Mouse (Mus musculus): ENCODE measurements around the gene Tmigd3. TPM values are rescaled to one million over a fixed set of nuclear protein-coding genes. Genes with fewer than 3 reads are reported as not detected.
"Not testable (repeated sequence)": the region's sequence is repeated elsewhere in the genome, so short reads cannot be mapped to it uniquely, and the experiment has no call there.

The Tmigd3 gene
- polyA plus RNA-seq, 1 experiment from 2014 or later = not detected

- Histone ChIP-seq H3K4me2 (ENCODE audit: low read depth, low read length) (no peak overlapping the region), H3K36me3 (ENCODE audit: control insufficient read depth, insufficient read depth, low read length) (no peaks in the 10 kb centered on the region), H3K4me3 (ENCODE audit: low read depth, low read length) (no peak overlapping the region), H3K9me3 (ENCODE audit: control insufficient read depth, low read length) (no peaks in the 10 kb centered on the region), H3K9ac (replicated peaks; ENCODE audit: low read depth, low read length) (no peak overlapping the region), H3K27ac (ENCODE audit: low read depth, low read length) (no peak overlapping the region), H3K27me3 (ENCODE audit: control insufficient read depth, insufficient read depth, low read length) (no peaks in the 10 kb centered on the region), H3K4me1 (ENCODE audit: control insufficient read depth, insufficient read depth, low read length) (no peaks in the 10 kb centered on the region)
- no peak for ATAC-seq (ENCODE audit: low read depth)
- WGBS = 75% methylated on average over 10 of the region's 10 CpGs
Observed at GRCm38 (mm10) chr3:105917656-105918354, 47.1 kb downstream of the Tmigd3 start.

GRCm38 (mm10) chr3:105918355-105918745 is 47.6 kb downstream of the Tmigd3 start:
- H3K27me3 ChIP-seq (ENCODE audit: control insufficient read depth, insufficient read depth, low read length) = no peaks in the 10 kb centered on the region
- no peak overlapping the region for H3K27ac ChIP-seq (ENCODE audit: low read depth, low read length)
- 85% methylated on average over 3 of the region's 3 CpGs for WGBS
- H3K9me3 ChIP-seq (ENCODE audit: control insufficient read depth, low read length) = no peaks in the 10 kb centered on the region
- no peaks in the 10 kb centered on the region for H3K4me1 ChIP-seq (ENCODE audit: control insufficient read depth, insufficient read depth, low read length)
- ATAC-seq (ENCODE audit: low read depth) = no peak
- no peaks in the 10 kb centered on the region for H3K36me3 ChIP-seq (ENCODE audit: control insufficient read depth, insufficient read depth, low read length)
- H3K4me3 ChIP-seq (ENCODE audit: low read depth, low read length) = no peak overlapping the region
- no peak overlapping the region for H3K4me2 ChIP-seq (ENCODE audit: low read depth, low read length)
- H3K9ac ChIP-seq (replicated peaks; ENCODE audit: low read depth, low read length) = no peak overlapping the region

GRCm38 (mm10) chr3:105920743-105921142 is 50.0 kb downstream of the Tmigd3 start:
- not testable (repeated sequence) for H3K36me3 ChIP-seq (ENCODE audit: control insufficient read depth, insufficient read depth, low read length); H3K27ac ChIP-seq (ENCODE audit: low read depth, low read length); H3K9me3 ChIP-seq (ENCODE audit: control insufficient read depth, low read length); ATAC-seq (ENCODE audit: low read depth); H3K4me3 ChIP-seq (ENCODE audit: low read depth, low read length); H3K4me1 ChIP-seq (ENCODE audit: control insufficient read depth, insufficient read depth, low read length); H3K9ac ChIP-seq (replicated peaks; ENCODE audit: low read depth, low read length); H3K27me3 ChIP-seq (ENCODE audit: control insufficient read depth, insufficient read depth, low read length); H3K4me2 ChIP-seq (ENCODE audit: low read depth, low read length)

GRCm38 (mm10) chr3:105921959-105922358 is 51.3 kb downstream of the Tmigd3 start:
- H3K4me1 ChIP-seq (ENCODE audit: control insufficient read depth, insufficient read depth, low read length) = no peaks in the 10 kb centered on the region
- H3K4me3 ChIP-seq (ENCODE audit: low read depth, low read length) = no peak overlapping the region
- H3K9me3 ChIP-seq (ENCODE audit: control insufficient read depth, low read length) = no peaks in the 10 kb centered on the region
- 90% methylated on average over 2 of the region's 2 CpGs for WGBS
- no peak overlapping the region for H3K4me2 ChIP-seq (ENCODE audit: low read depth, low read length)
- no peak overlapping the region for H3K27ac ChIP-seq (ENCODE audit: low read depth, low read length)
- no peaks in the 10 kb centered on the region for H3K27me3 ChIP-seq (ENCODE audit: control insufficient read depth, insufficient read depth, low read length)
- no peak for ATAC-seq (ENCODE audit: low read depth)
- H3K9ac ChIP-seq (replicated peaks; ENCODE audit: low read depth, low read length) = no peak overlapping the region
- no peaks in the 10 kb centered on the region for H3K36me3 ChIP-seq (ENCODE audit: control insufficient read depth, insufficient read depth, low read length)

GRCm38 (mm10) chr3:105924616-105925015 is 53.9 kb downstream of the Tmigd3 start:
- H3K9me3 ChIP-seq (ENCODE audit: control insufficient read depth, low read length) = no peaks in the 10 kb centered on the region
- no peak overlapping the region for H3K9ac ChIP-seq (replicated peaks; ENCODE audit: low read depth, low read length)
- ATAC-seq (ENCODE audit: low read depth) = no peak
- no peaks in the 10 kb centered on the region for H3K27me3 ChIP-seq (ENCODE audit: control insufficient read depth, insufficient read depth, low read length)
- H3K36me3 ChIP-seq (ENCODE audit: control insufficient read depth, insufficient read depth, low read length) = no peaks in the 10 kb centered on the region
- H3K4me3 ChIP-seq (ENCODE audit: low read depth, low read length) = no peak overlapping the region
- no peaks in the 10 kb centered on the region for H3K4me1 ChIP-seq (ENCODE audit: control insufficient read depth, insufficient read depth, low read length)
- H3K4me2 ChIP-seq (ENCODE audit: low read depth, low read length) = no peak overlapping the region
- WGBS = 86% methylated on average over 9 of the region's 9 CpGs
- H3K27ac ChIP-seq (ENCODE audit: low read depth, low read length) = no peak overlapping the region

- H3K27ac ChIP-seq (ENCODE audit: low read depth, low read length) = no peak overlapping the region
- H3K4me2 ChIP-seq (ENCODE audit: low read depth, low read length) = no peak overlapping the region
- no peak overlapping the region for H3K4me3 ChIP-seq (ENCODE audit: low read depth, low read length)
- H3K27me3 ChIP-seq (ENCODE audit: control insufficient read depth, insufficient read depth, low read length) = no peaks in the 10 kb centered on the region
- H3K9me3 ChIP-seq (ENCODE audit: control insufficient read depth, low read length) = no peaks in the 10 kb centered on the region
- no peak overlapping the region for H3K9ac ChIP-seq (replicated peaks; ENCODE audit: low read depth, low read length)
- H3K36me3 ChIP-seq (ENCODE audit: control insufficient read depth, insufficient read depth, low read length) = no peaks in the 10 kb centered on the region
- ATAC-seq (ENCODE audit: low read depth) = no peak
- H3K4me1 ChIP-seq (ENCODE audit: control insufficient read depth, insufficient read depth, low read length) = no peaks in the 10 kb centered on the region
- 61% methylated on average over 7 of the region's 7 CpGs for WGBS
Observed at GRCm38 (mm10) chr3:105927561-105928194, 57.0 kb downstream of the Tmigd3 start.

- no peak for ATAC-seq (ENCODE audit: low read depth)
Observed at GRCm38 (mm10) chr3:105928195-105928569, 57.5 kb downstream of the Tmigd3 start.

GRCm38 (mm10) chr3:105928781-105929180 is 58.1 kb downstream of the Tmigd3 start:
- 89% methylated on average over 6 of the region's 6 CpGs for WGBS
- Histone ChIP-seq H3K9me3 (ENCODE audit: control insufficient read depth, low read length) (no peaks in the 10 kb centered on the region), H3K36me3 (ENCODE audit: control insufficient read depth, insufficient read depth, low read length) (no peaks in the 10 kb centered on the region), H3K27me3 (ENCODE audit: control insufficient read depth, insufficient read depth, low read length) (no peaks in the 10 kb centered on the region), H3K27ac (ENCODE audit: low read depth, low read length) (no peak overlapping the region), H3K4me1 (ENCODE audit: control insufficient read depth, insufficient read depth, low read length) (no peaks in the 10 kb centered on the region), H3K4me3 (ENCODE audit: low read depth, low read length) (no peak overlapping the region), H3K9ac (replicated peaks; ENCODE audit: low read depth, low read length) (no peak overlapping the region), H3K4me2 (ENCODE audit: low read depth, low read length) (no peak overlapping the region)
- no peak for ATAC-seq (ENCODE audit: low read depth)

More at GRCm38 (mm10) chr3:105928195-105928569, 57.5 kb downstream of the Tmigd3 start:
- Histone ChIP-seq H3K27ac (ENCODE audit: low read depth, low read length) (no peak overlapping the region), H3K27me3 (ENCODE audit: control insufficient read depth, insufficient read depth, low read length) (no peaks in the 10 kb centered on the region), H3K4me1 (ENCODE audit: control insufficient read depth, insufficient read depth, low read length) (no peaks in the 10 kb centered on the region), H3K9ac (replicated peaks; ENCODE audit: low read depth, low read length) (no peak overlapping the region), H3K4me3 (ENCODE audit: low read depth, low read length) (no peak overlapping the region), H3K36me3 (ENCODE audit: control insufficient read depth, insufficient read depth, low read length) (no peaks in the 10 kb centered on the region), H3K9me3 (ENCODE audit: control insufficient read depth, low read length) (no peaks in the 10 kb centered on the region), H3K4me2 (ENCODE audit: low read depth, low read length) (no peak overlapping the region)
- WGBS = 93% methylated on average over 3 of the region's 3 CpGs

GRCm38 (mm10) chr3:105929821-105930220 is 59.1 kb downstream of the Tmigd3 start:
- no peaks in the 10 kb centered on the region for H3K27me3 ChIP-seq (ENCODE audit: control insufficient read depth, insufficient read depth, low read length)
- no peak for ATAC-seq (ENCODE audit: low read depth)
- H3K36me3 ChIP-seq (ENCODE audit: control insufficient read depth, insufficient read depth, low read length) = no peaks in the 10 kb centered on the region
- WGBS = 87% methylated on average over 7 of the region's 7 CpGs
- H3K9me3 ChIP-seq (ENCODE audit: control insufficient read depth, low read length) = no peaks in the 10 kb centered on the region
- H3K9ac ChIP-seq (replicated peaks; ENCODE audit: low read depth, low read length) = no peak overlapping the region
- H3K4me1 ChIP-seq (ENCODE audit: control insufficient read depth, insufficient read depth, low read length) = no peaks in the 10 kb centered on the region
- H3K27ac ChIP-seq (ENCODE audit: low read depth, low read length) = no peak overlapping the region
- no peak overlapping the region for H3K4me2 ChIP-seq (ENCODE audit: low read depth, low read length)
- no peak overlapping the region for H3K4me3 ChIP-seq (ENCODE audit: low read depth, low read length)
